Comparison of ENCODE assay signal across 12 mouse cellular contexts in the genomic region with DNA sequence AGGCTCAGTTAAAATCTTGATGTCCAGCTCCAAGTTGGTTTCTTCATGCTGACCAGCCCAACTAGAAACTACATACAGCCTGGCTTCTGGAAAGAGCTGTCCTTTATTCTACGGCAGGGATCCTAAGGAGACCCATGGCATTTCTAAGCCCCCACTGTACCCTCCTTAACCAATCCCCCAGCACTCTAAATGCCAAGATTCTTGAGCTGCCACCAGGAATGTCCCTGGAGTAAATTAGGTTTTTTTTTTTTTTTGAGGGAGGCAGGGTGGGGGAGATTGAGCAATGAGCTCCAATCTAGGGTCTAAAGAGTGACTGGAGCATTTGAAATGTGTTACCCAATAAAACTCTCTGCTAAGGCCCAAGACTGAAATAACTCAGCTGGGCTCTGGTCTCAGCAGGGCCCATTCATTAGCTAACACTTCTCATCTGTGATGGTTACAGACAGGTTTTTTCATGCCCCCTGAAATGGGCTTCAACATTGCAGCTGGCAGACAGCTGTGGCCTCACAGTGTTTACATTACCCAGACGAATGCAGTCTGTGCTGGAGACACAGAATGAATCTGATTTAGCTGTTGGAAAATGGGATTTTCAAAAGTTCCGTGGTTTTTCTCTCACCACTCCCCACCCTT.
A peak's percentile ranks its signal among the peaks of the same experiment; 100 is the strongest.
DNase-seq lines count a peak whose midpoint lies in the region; ATAC-seq lines count a peak whose summit lies in the region.
"Had no signal": no experiment of that assay in that cellular context is flagged by ENCODE, and none has a peak within 500 bp of the region (broad histone marks: within the 10 kb centered on the region; RNA-seq: fewer than 3 reads in every experiment).

No protein-coding gene starts in this region.

- no peaks in the 10 kb centered on the region for H3K9me3 ChIP-seq in kidney, embryonic 15.5 days (replicated peaks)
- no peaks in the 10 kb centered on the region for H3K9me3 ChIP-seq in embryonic facial prominence, embryonic 11.5 days (replicated peaks; ENCODE audit: control insufficient read depth, low read length)
- no peaks in the 10 kb centered on the region for H3K9me3 ChIP-seq in intestine, embryonic 15.5 days

- no peak overlapping the region for H3K9ac ChIP-seq in kidney, embryonic 15.5 days
- no peak overlapping the region for H3K9ac ChIP-seq in embryonic facial prominence, embryonic 11.5 days (replicated peaks; ENCODE audit: low read length)
- H3K9ac ChIP-seq in intestine, embryonic 15.5 days: no peak overlapping the region
- H3K9ac ChIP-seq: liver, postnatal 0 days had no signal

- H3K4me1 ChIP-seq in kidney, embryonic 15.5 days: no peaks in the 10 kb centered on the region
- no peaks in the 10 kb centered on the region for H3K4me1 ChIP-seq in embryonic facial prominence, embryonic 11.5 days (ENCODE audit: control insufficient read depth, insufficient read depth, low read length)
- no peaks in the 10 kb centered on the region for H3K4me1 ChIP-seq in intestine, embryonic 15.5 days (replicated peaks)

- no peak for DNase-seq in kidney, adult 8-10 months
- peak; percentile 63 for DNase-seq in embryonic facial prominence, embryonic 11.5 days (ENCODE audit: low spot score)
- peak; percentile 1 for DNase-seq in retina, embryonic 14.5 days (ENCODE audit: low spot score)
- DNase-seq in layer of hippocampus, adult 8-10 months (ENCODE audit: low spot score in 2 of 2): no peak
- no peak for DNase-seq in urinary bladder, postnatal 25 days (ENCODE audit: low spot score)
- DNase-seq in spleen, postnatal 4 days (ENCODE audit: low spot score in 2 of 2): no peak
- DNase-seq: cerebellum, adult 2 months; gastrocnemius, postnatal 25 days; liver, postnatal 0 days had no signal

- 34% methylated on average over 3 of the region's 3 CpGs for WGBS in kidney, embryonic 15.5 days
- 23% methylated on average over 3 of the region's 3 CpGs for WGBS in embryonic facial prominence, embryonic 11.5 days
- WGBS in intestine, embryonic 15.5 days: 40% methylated on average over 3 of the region's 3 CpGs

- H3K4me3 ChIP-seq in kidney, embryonic 15.5 days (replicated peaks): no peak overlapping the region
- H3K4me3 ChIP-seq in embryonic facial prominence, embryonic 11.5 days (ENCODE audit: low read depth, low read length): no peak overlapping the region
- H3K4me3 ChIP-seq in intestine, embryonic 15.5 days (replicated peaks): no peak overlapping the region

- peak; percentile 54; the same call in 1 of the 2 replicates for ATAC-seq in kidney, embryonic 15.5 days (replicated peaks; ENCODE audit: low FRiP score)
- peak; percentile 59 for ATAC-seq in embryonic facial prominence, embryonic 11.5 days (replicated peaks; ENCODE audit: insufficient number of reproducible peaks, low FRiP score, low TSS enrichment, low read depth)
- ATAC-seq in intestine, embryonic 15.5 days: peak; percentile 56; the same call in 1 of the 2 replicates
- ATAC-seq: liver, postnatal 0 days had no signal

- H3K27ac ChIP-seq in kidney, embryonic 15.5 days: peak overlapping the region; percentile 32; the same call in 1 of the 2 replicates
- no peak overlapping the region for H3K27ac ChIP-seq in embryonic facial prominence, embryonic 11.5 days (replicated peaks; ENCODE audit: low read depth, low read length)
- H3K27ac ChIP-seq in intestine, embryonic 15.5 days: no peak overlapping the region

- 0 out of 2 replicates have a peak, but pooled peaks cover 6% of the 10 kb centered on the region for H3K27me3 ChIP-seq in kidney, embryonic 15.5 days
- H3K27me3 ChIP-seq in embryonic facial prominence, embryonic 11.5 days (ENCODE audit: control insufficient read depth, insufficient read depth, low read length): no peaks in the 10 kb centered on the region
- H3K27me3 ChIP-seq in intestine, embryonic 15.5 days (replicated peaks): no peaks in the 10 kb centered on the region; the same call in 1 of the 2 replicates
- H3K27me3 ChIP-seq: CH12.LX had no signal

- no peaks in the 10 kb centered on the region for H3K36me3 ChIP-seq in kidney, embryonic 15.5 days
- no peaks in the 10 kb centered on the region for H3K36me3 ChIP-seq in embryonic facial prominence, embryonic 11.5 days (replicated peaks; ENCODE audit: control insufficient read depth, insufficient read depth, low read depth, low read length)
- H3K36me3 ChIP-seq in intestine, embryonic 15.5 days: no peaks in the 10 kb centered on the region

- H3K4me2 ChIP-seq in kidney, embryonic 15.5 days: no peak overlapping the region
- no peak overlapping the region for H3K4me2 ChIP-seq in embryonic facial prominence, embryonic 11.5 days (ENCODE audit: low read depth, low read length)
- H3K4me2 ChIP-seq in intestine, embryonic 15.5 days (replicated peaks): no peak overlapping the region

Comparison
In these comparisons a context has a peak if more than half of its experiments do, and no peak if none do; other contexts are left out.
1. DNase-seq: peak in embryonic facial prominence, embryonic 11.5 days (single experiment) and retina, embryonic 14.5 days (single experiment); none in kidney, adult 8-10 months (0 of 2), layer of hippocampus, adult 8-10 months (0 of 2), urinary bladder, postnatal 25 days (single experiment) and spleen, postnatal 4 days (0 of 2).
2. Peak in every context shown above with its lines, with median percentiles within 50 percentile points of each other: ATAC-seq.